Mouse (Mus musculus) liver, embryonic 13.5 days (tissue): ENCODE measurements around the gene C1rl. TPM values are rescaled to one million over a fixed set of nuclear protein-coding genes. Genes with fewer than 3 reads are reported as not detected.
"Not testable (repeated sequence)": the region's sequence is repeated elsewhere in the genome, so short reads cannot be mapped to it uniquely, and the experiment has no call there.

Experiments used
- ATAC-seq: fragments of 200-750 bp; cut with Nextera tagmentation; 2 replicates; pipeline ENCODE4 v1.8.0; 2017; ENCODE audit warnings: low read depth, mild to moderate bottlenecking, moderate number of reproducible peaks, moderate library complexity
- DNase-seq: peaks from one replicate; pipeline ENCODE4 v3.0.0; 2022
- H3K27ac ChIP-seq: fragments of 300-500 bp; sonication (generic); 2 replicates; pipeline ENCODE4 v1.5.1; 2015; ENCODE audit warnings: moderate library complexity, mild to moderate bottlenecking, inconsistent platforms
- H3K27me3 ChIP-seq: fragments of 300-500 bp; sonication (generic); 2 replicates; pipeline ENCODE4 v1.6.1; 2015; ENCODE audit warnings: mild to moderate bottlenecking, inconsistent platforms
- H3K36me3 ChIP-seq: fragments of 300-500 bp; sonication (generic); 2 replicates; pipeline ENCODE4 v1.6.1; 2015; ENCODE audit warnings: mild to moderate bottlenecking, inconsistent platforms
- H3K4me1 ChIP-seq: fragments of 300-500 bp; sonication (generic); replicated peaks from 2 replicates; pipeline ENCODE4 v1.6.1; 2015; ENCODE audit warnings: inconsistent platforms
- H3K4me2 ChIP-seq: fragments of 300-500 bp; sonication (generic); 2 replicates; pipeline ENCODE4 v1.6.1; 2015; ENCODE audit warnings: inconsistent platforms, mild to moderate bottlenecking, moderate library complexity
- H3K4me3 ChIP-seq: fragments of 300-500 bp; sonication (generic); replicated peaks from 2 replicates; pipeline ENCODE4 v1.5.1; 2015; ENCODE audit warnings: mild to moderate bottlenecking, inconsistent platforms
- H3K9ac ChIP-seq: fragments of 300-500 bp; sonication (generic); 2 replicates; pipeline ENCODE4 v1.6.1; 2015; ENCODE audit warnings: mild to moderate bottlenecking, inconsistent platforms
- H3K9me3 ChIP-seq: fragments of 300-500 bp; sonication (generic); replicated peaks from 2 replicates; pipeline ENCODE4 v1.6.1; 2016; ENCODE audit warnings: inconsistent platforms
- WGBS: fragments of 180-500 bp; shearing (Covaris S2); methylation state at CpG from one replicate; pipeline ENCODE4 v1.1.7; 2015; ENCODE audit not compliant: insufficient replicate concordance; 5-methylcytosine and 5-hydroxymethylcytosine counted together
- polyA plus RNA-seq: library from polyadenylated mRNA; unstranded; fragments of >200 nt; fragmentation: Nextera tagmentation; extraction: Ambion mirVana; gene quantifications from 2 replicates; pipeline ENCODE4 v1.2.1, GENCODE M21; 2015

Gene C1rl
- polyA plus RNA-seq, 1 experiment from 2014 or later: 6.1 TPM

DNA sequence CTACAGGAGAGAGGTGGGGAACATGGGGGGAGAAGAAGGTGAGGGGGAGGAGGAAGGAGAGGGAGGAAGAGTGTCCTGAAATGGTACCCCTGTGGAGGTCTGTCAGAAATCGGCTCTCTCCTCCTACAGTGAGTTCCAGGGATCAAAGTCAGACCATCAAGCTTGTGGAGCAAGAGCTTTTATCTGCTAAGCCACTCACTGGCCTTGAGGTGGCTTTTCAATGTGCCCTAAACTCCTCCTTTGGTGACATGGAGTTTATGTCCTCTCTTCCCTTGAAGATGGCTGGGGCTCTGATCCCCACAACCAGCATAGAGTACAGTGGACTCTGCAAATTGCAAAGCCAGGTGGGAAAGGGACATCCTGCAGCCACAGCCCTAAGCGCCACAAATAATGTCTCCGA, 55.1 kb downstream of the C1rl start:
- not testable (repeated sequence) for H3K4me1 ChIP-seq, DNase-seq, H3K36me3 ChIP-seq, H3K27me3 ChIP-seq, H3K27ac ChIP-seq, H3K4me3 ChIP-seq, H3K9ac ChIP-seq, H3K4me2 ChIP-seq, ATAC-seq
- WGBS: 70% methylated on average over 3 of the region's 3 CpGs
- peaks cover 12% of the 10 kb centered on the region for H3K9me3 ChIP-seq

DNA sequence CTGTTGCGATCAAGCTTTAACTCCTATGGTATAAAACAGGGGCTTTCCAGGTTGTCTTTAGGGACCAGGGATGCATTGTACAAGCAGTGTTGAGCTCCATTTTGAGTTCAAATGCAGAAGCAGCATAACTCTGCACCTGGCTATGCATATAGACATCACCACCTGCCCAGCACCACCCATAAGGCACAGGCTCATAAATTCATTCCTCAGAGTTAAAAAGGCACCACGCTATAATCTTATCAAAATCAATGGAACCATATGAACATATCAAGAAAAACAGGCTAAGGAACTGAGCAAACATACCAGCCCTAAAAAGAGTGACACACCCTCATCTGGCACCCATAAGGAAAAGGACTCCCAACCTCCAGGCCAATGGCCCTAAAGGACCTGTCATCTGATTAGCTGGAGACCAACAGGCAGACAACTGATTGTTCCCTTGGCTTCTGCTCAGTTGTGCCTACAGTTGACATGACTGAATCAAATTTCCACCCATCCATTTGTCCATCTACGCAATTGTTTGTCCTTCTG, 56.2 kb downstream of the C1rl start:
- Histone ChIP-seq H3K27me3 (no peaks in the 10 kb centered on the region), H3K4me3 (no peak overlapping the region), H3K4me2 (no peak overlapping the region), H3K4me1 (no peaks in the 10 kb centered on the region), H3K9me3 (peaks cover 12% of the 10 kb centered on the region), H3K9ac (no peak overlapping the region), H3K36me3 (no peaks in the 10 kb centered on the region), H3K27ac (no peak overlapping the region)
- DNase-seq: no peak
- 65% methylated on average over 3 of the region's 3 CpGs for WGBS
- ATAC-seq: no peak

- Histone ChIP-seq H3K9ac (no peak overlapping the region), H3K9me3 (peaks cover 12% of the 10 kb centered on the region), H3K27ac (no peak overlapping the region), H3K36me3 (no peaks in the 10 kb centered on the region), H3K4me1 (no peaks in the 10 kb centered on the region), H3K4me2 (no peak overlapping the region), H3K27me3 (no peaks in the 10 kb centered on the region), H3K4me3 (no peak overlapping the region)
- DNase-seq (no peak), ATAC-seq (no peak)
- 63% methylated on average over 22 of the region's 22 CpGs for WGBS
These were observed 59.9 kb downstream of the C1rl start for GRCm38 (mm10) chr6:124552766-124553165.

GRCm38 (mm10) chr6:124555956-124556355, 63.0 kb downstream of the C1rl start:
- H3K4me2 ChIP-seq, H3K27ac ChIP-seq, H3K9ac ChIP-seq, H3K4me3 ChIP-seq, H3K9me3 ChIP-seq, H3K27me3 ChIP-seq, H3K4me1 ChIP-seq, DNase-seq, ATAC-seq, H3K36me3 ChIP-seq: not testable (repeated sequence)
- 47% methylated on average over 2 of the region's 2 CpGs for WGBS

Other genes with a start within 250 kb of the C1rl start
- gene Cd163, start 188.5 kb upstream of the C1rl start, polyA plus RNA-seq: 0.05 TPM in 2 replicates
- gene Pex5, start 78.0 kb upstream of the C1rl start, polyA plus RNA-seq: 20.6 and 23.0 TPM in 2 replicates
- gene Clstn3, start 28.3 kb upstream of the C1rl start, polyA plus RNA-seq: 2.9 and 3.9 TPM in 2 replicates
- 7.5 and 8.4 TPM in 2 replicates for gene C1ra, start 19.3 kb downstream of the C1rl start, polyA plus RNA-seq
- gene C1s1, start 49.2 kb downstream of the C1rl start, polyA plus RNA-seq: 21.1 and 23.9 TPM in 2 replicates
- not detected in 2 replicates for gene C1rb, start 77.2 kb downstream of the C1rl start, polyA plus RNA-seq
- gene C1s2, start 143.0 kb downstream of the C1rl start, polyA plus RNA-seq: not detected in 2 replicates
- 68.4 and 73.9 TPM in 2 replicates for gene Lpcat3, start 169.9 kb downstream of the C1rl start, polyA plus RNA-seq
- gene Emg1, start 219.1 kb downstream of the C1rl start, polyA plus RNA-seq: 189 and 198 TPM in 2 replicates
- 356 and 373 TPM in 2 replicates for gene Phb2, start 219.2 kb downstream of the C1rl start, polyA plus RNA-seq
- gene Ptpn6, start 245.6 kb downstream of the C1rl start, polyA plus RNA-seq: 28.7 and 29.5 TPM in 2 replicates
- gene Grcc10, start 248.3 kb downstream of the C1rl start, polyA plus RNA-seq: 77.7 and 80.2 TPM in 2 replicates